Mouse (Mus musculus) right cerebral cortex, postnatal 10 days (tissue): ENCODE data around the gene Spred2.

Experiments used
- DNase-seq, 2 experiments: peaks; one replicate each; pipeline ENCODE4 v3.0.0; 2021; ENCODE audit warnings: low spot score in 2 of 2

Spred2 gene

GRCm38 (mm10) chr11:19953919-19954318, 29.7 kb downstream of the Spred2 start:
- no peak for DNase-seq

- DNase-seq = no peak
Observed at GRCm38 (mm10) chr11:19955069-19955468, 30.9 kb downstream of the Spred2 start.

GRCm38 (mm10) chr11:19955701-19956100, 31.5 kb downstream of the Spred2 start:
- no peak for DNase-seq

GRCm38 (mm10) chr11:19959006-19959405, 34.8 kb downstream of the Spred2 start:
- no peak for DNase-seq

GRCm38 (mm10) chr11:19959897-19960296, 35.7 kb downstream of the Spred2 start:
- DNase-seq = no peak

GRCm38 (mm10) chr11:19960541-19960940, 36.4 kb downstream of the Spred2 start:
- DNase-seq = no peak

- DNase-seq = no peak
Observed at GRCm38 (mm10) chr11:19961088-19961487, 36.9 kb downstream of the Spred2 start.

GRCm38 (mm10) chr11:19961766-19962365, 37.7 kb downstream of the Spred2 start:
- no peak for DNase-seq

GRCm38 (mm10) chr11:19962796-19963195, 38.6 kb downstream of the Spred2 start:
- no peak for DNase-seq

GRCm38 (mm10) chr11:19963717-19964141, 39.6 kb downstream of the Spred2 start:
- no peak for DNase-seq

- no peak for DNase-seq
Observed at GRCm38 (mm10) chr11:19964333-19964732, 40.2 kb downstream of the Spred2 start.

GRCm38 (mm10) chr11:19965037-19965611, 40.9 kb downstream of the Spred2 start:
- DNase-seq = no peak

- DNase-seq = no peak
Observed at GRCm38 (mm10) chr11:19965664-19966063, 41.5 kb downstream of the Spred2 start.

- no peak for DNase-seq
Observed at GRCm38 (mm10) chr11:19966294-19966693, 42.1 kb downstream of the Spred2 start.

GRCm38 (mm10) chr11:19969584-19969983, 45.4 kb downstream of the Spred2 start:
- no peak for DNase-seq

- no peak for DNase-seq
Observed at GRCm38 (mm10) chr11:19971954-19972750, 48.0 kb downstream of the Spred2 start.

GRCm38 (mm10) chr11:19973032-19973790, 49.0 kb downstream of the Spred2 start:
- DNase-seq = no peak

- DNase-seq = no peak
Observed at GRCm38 (mm10) chr11:19976032-19976431, 51.9 kb downstream of the Spred2 start.

GRCm38 (mm10) chr11:19977687-19978086, 53.5 kb downstream of the Spred2 start:
- DNase-seq = no peak

GRCm38 (mm10) chr11:19979338-19979737, 55.2 kb downstream of the Spred2 start:
- DNase-seq = no peak

- DNase-seq = no peak
Observed at GRCm38 (mm10) chr11:19982113-19982512, 57.9 kb downstream of the Spred2 start.

- no peak for DNase-seq
Observed at GRCm38 (mm10) chr11:19982779-19983178, 58.6 kb downstream of the Spred2 start.
